Mouse (Mus musculus): Measurements from ENCODE around the gene F11r. TPM values are rescaled to one million over a fixed set of nuclear protein-coding genes. Genes with fewer than 3 reads are reported as not detected.

Gene F11r
- polyA plus RNA-seq, 1 experiment from 2014 or later, result 39.2 TPM

DNA sequence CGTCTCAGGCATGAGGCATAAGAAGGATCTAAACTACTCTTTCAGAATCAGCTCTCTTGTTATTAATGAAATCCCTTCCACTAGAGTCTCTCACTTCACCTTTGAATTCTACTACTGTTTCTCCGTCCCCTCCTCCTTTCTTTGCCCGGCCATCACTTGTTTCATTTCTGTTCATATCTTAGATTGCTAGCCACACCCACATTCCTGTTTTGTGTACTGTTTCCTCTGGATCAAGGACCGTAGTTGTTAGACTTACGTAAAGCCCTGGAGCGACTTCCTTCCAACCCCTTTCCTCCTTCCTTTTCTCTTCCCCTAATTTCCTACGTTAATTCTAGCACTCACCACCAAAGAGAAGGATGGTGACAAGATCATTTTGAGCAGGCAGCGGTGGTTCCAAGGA is 1.7 kb downstream of the F11r start:
- Histone ChIP-seq H3K4me3 (peak overlapping the region; percentile 42), H3K4me2 (peak overlapping the region; percentile 61), H3K9me3 (no peaks in the 10 kb centered on the region), H3K4me1 (peaks cover 16% of the 10 kb centered on the region; the same call in 1 of the 2 replicates), H3K27ac (no peak overlapping the region), H3K36me3 (no peaks in the 10 kb centered on the region), H3K9ac (peak overlapping the region; percentile 56; the same call in 1 of the 2 replicates), H3K27me3 (peaks cover 44% of the 10 kb centered on the region)
- no peak for ATAC-seq (ENCODE audit: insufficient number of reproducible peaks, insufficient read depth, low FRiP score, low TSS enrichment, low read depth)
- 21% methylated on average over 8 of the region's 8 CpGs for WGBS

DNA sequence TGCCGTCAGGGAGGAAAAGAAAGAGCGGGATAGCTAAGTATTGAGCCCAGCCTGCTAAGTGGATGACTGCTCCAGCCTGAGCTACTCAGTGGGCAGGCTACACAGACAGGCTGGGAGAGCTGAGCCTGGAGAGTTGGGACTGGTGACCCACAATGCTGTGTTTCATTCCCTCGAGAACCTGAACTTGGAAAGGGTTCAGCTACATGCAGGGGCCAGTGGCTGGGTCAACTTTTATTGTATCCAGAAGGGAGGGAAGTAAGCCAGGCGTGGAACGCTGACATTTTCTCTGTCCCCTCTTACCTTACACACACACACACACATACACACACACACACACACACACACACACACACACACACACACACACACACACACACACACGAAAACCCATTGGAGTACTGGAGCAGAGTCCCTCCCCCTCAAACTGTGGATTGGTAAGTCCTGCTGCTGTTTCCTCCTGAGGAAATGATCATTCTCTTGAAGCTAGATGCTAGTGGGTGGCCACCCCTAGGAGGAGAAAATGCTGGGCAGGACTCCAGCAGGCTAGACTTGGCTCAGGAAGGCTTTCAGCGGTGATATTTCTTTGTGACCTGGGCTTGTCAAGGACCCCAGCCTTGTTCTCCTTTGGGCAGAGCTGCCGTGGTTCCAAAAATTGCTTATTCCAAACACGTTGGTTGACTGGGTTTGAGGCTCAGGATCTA is 2.8 kb downstream of the F11r start:
- Histone ChIP-seq H3K27ac (peak overlapping the region; percentile 39; the same call in 1 of the 2 replicates), H3K36me3 (no peaks in the 10 kb centered on the region), H3K4me3 (no peak overlapping the region), H3K4me2 (peak overlapping the region; percentile 61), H3K4me1 (peaks cover 16% of the 10 kb centered on the region; the same call in 1 of the 2 replicates), H3K9ac (no peak overlapping the region), H3K9me3 (no peaks in the 10 kb centered on the region), H3K27me3 (peaks cover 44% of the 10 kb centered on the region)
- no peak for ATAC-seq (ENCODE audit: insufficient number of reproducible peaks, insufficient read depth, low FRiP score, low TSS enrichment, low read depth)
- 41% methylated on average over 9 of the region's 9 CpGs for WGBS

DNA sequence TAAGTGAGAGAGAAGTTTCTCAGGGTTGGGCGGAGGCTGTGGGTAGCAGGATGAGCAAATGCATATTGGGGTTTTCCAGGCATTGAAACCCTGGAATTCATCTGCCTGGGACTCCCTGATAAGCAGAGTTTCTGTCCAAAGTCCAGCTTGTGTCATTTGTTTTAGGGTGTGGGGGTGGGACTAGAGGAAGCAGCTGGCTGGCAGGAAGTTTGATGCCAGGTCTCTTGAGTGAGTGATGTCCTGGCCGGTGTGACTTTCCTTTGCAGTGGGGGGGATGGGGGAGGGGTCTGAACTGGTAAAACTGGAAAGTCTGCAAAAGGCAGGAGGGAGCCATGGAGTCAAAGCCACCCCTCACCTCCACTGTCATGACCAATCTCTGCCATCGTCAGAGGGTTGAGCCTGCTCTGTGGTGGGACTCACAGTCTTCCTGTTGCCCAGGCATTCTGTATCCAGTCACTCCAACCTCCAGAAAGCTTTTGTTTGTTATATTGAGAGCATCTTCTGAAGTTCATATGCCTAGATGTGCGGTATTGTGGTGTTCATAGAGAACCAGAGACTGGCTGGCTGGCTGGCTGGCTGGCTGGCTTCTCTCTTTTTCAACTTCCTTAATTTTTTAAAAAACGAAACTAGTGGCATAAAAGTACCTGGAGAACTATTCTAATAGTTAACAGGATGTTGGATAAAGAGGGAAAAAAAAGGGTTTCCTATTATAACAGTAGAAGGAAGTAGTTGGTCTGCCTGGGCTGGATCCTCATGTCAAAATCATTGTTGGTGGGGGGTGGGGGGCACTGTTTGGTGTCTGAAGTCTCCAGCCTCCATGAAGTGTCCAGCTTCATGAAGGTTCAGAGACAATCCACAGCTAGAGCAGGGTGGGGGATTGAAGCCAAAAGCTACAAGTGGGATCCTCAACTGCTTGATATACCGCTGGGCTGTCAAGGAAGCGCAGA is 4.4 kb downstream of the F11r start:
- Histone ChIP-seq H3K9me3 (no peaks in the 10 kb centered on the region), H3K4me3 (no peak overlapping the region), H3K27me3 (peaks cover 38% of the 10 kb centered on the region), H3K4me2 (peak overlapping the region; percentile 7; the same call in 1 of the 2 replicates), H3K36me3 (no peaks in the 10 kb centered on the region), H3K9ac (no peak overlapping the region), H3K27ac (peak overlapping the region; percentile 33; the same call in 1 of the 2 replicates), H3K4me1 (peaks cover 16% of the 10 kb centered on the region; the same call in 1 of the 2 replicates)
- 45% methylated on average over 7 of the region's 7 CpGs for WGBS
- ATAC-seq (ENCODE audit: insufficient number of reproducible peaks, insufficient read depth, low FRiP score, low TSS enrichment, low read depth), result no peak

DNA sequence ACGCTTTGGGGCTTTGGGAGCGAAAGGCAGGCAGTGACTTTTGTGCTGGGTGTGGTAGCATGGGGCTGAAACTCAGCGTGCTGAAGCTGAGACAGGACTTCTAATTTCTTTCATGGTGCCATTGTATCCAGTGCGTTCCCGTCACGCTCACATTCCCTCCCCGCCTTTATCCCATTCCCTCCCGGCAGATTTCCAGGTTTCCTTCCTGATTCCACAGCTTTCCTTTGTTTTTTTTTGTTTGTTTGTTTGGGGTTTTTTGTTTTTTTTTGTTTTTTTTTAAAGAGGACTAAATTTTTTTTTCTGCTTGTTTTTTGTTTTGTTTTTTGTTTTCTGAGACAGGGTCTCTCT is 5.1 kb downstream of the F11r start:
- peaks cover 16% of the 10 kb centered on the region; the same call in 1 of the 2 replicates for H3K4me1 ChIP-seq
- H3K27me3 ChIP-seq, result peaks cover 32% of the 10 kb centered on the region
- WGBS, result 62% methylated on average over 8 of the region's 8 CpGs
- H3K36me3 ChIP-seq, result no peaks in the 10 kb centered on the region
- no peak overlapping the region for H3K4me3 ChIP-seq
- H3K27ac ChIP-seq, result no peak overlapping the region
- no peak for ATAC-seq (ENCODE audit: insufficient number of reproducible peaks, insufficient read depth, low FRiP score, low TSS enrichment, low read depth)
- no peak overlapping the region for H3K9ac ChIP-seq
- no peaks in the 10 kb centered on the region for H3K9me3 ChIP-seq
- no peak overlapping the region for H3K4me2 ChIP-seq

DNA sequence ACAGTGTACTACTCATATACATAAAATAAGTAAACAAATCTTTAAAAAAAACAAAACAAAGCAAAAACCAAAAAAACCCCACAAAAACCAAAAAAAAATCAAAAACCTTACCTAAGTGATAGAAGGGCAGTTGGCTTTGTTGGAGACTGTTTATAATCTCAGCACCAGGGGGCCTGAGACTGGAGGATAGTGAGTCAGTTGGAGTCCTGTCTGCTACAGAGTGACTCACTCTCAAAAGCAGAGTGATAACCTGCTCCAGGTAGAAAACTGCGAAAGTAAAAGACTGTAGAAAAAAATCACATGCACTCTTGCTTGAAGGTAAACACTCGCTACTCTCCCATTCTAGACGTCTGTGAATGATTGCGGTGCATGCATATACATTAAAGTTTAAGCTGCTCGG is 7.7 kb downstream of the F11r start:
- Histone ChIP-seq H3K4me2 (no peak overlapping the region), H3K9me3 (no peaks in the 10 kb centered on the region), H3K27ac (no peak overlapping the region), H3K36me3 (no peaks in the 10 kb centered on the region), H3K9ac (no peak overlapping the region), H3K4me1 (0 out of 2 replicates have a peak, but pooled peaks cover 4% of the 10 kb centered on the region), H3K27me3 (peaks cover 5% of the 10 kb centered on the region; the same call in 1 of the 2 replicates), H3K4me3 (no peak overlapping the region)
- no peak for ATAC-seq (ENCODE audit: insufficient number of reproducible peaks, insufficient read depth, low FRiP score, low TSS enrichment, low read depth)
- WGBS, result 80% methylated on average over 5 of the region's 5 CpGs

DNA sequence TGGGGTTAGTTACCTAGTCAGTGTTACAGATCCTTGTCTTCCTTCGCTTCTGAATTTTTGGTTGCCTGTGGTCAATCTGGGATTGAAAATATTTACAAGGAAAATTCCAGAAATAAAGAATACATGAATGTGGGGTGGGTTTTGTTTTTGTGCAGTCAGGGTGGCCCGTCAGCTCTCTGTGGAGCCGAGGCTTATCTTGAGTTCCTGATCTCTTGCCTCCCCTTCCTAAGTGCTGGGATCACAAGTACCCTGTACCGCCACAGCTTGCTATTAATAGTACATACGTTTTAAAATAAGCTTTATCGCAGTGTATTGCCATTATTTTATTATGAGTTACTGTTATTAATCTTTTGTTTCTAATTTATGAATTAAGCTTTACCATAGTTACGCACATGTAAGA is 9.5 kb downstream of the F11r start:
- WGBS, result 62% methylated on average over 7 of the region's 7 CpGs

DNA sequence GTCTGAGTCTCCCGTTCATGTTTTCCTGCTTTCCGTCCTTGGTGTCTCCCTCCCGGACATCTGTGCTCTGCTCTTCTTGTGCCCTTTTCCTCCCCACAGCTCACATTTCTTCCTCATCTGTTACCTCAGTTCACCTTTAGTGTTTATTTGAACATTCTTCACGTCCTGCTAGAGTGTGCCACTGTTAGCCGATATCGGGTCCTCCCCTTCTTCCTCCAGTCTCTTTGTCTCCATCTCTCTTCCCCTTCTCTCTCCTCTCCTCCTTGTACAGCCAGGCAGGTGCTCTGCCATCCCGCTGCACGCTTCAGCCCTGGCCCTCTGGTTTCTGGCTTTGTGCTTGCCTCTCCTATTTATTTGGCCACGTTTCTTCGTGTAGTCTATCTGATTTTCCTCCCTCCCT is 10.4 kb downstream of the F11r start:
- no peaks in the 10 kb centered on the region for H3K4me1 ChIP-seq
- WGBS, result 67% methylated on average over 10 of the region's 10 CpGs
- H3K9ac ChIP-seq, result no peak overlapping the region
- H3K4me3 ChIP-seq, result no peak overlapping the region
- no peaks in the 10 kb centered on the region for H3K9me3 ChIP-seq
- H3K27ac ChIP-seq, result no peak overlapping the region
- no peaks in the 10 kb centered on the region for H3K36me3 ChIP-seq
- ATAC-seq (ENCODE audit: insufficient number of reproducible peaks, insufficient read depth, low FRiP score, low TSS enrichment, low read depth), result no peak
- H3K4me2 ChIP-seq, result no peak overlapping the region
- H3K27me3 ChIP-seq, result no peaks in the 10 kb centered on the region

More for the DNA sequence above, 9.5 kb downstream of the F11r start:
- Histone ChIP-seq H3K9ac (no peak overlapping the region), H3K4me2 (no peak overlapping the region), H3K36me3 (no peaks in the 10 kb centered on the region), H3K27me3 (no peaks in the 10 kb centered on the region), H3K4me1 (no peaks in the 10 kb centered on the region), H3K27ac (no peak overlapping the region), H3K4me3 (no peak overlapping the region), H3K9me3 (no peaks in the 10 kb centered on the region)
- ATAC-seq (ENCODE audit: insufficient number of reproducible peaks, insufficient read depth, low FRiP score, low TSS enrichment, low read depth), result no peak

DNA sequence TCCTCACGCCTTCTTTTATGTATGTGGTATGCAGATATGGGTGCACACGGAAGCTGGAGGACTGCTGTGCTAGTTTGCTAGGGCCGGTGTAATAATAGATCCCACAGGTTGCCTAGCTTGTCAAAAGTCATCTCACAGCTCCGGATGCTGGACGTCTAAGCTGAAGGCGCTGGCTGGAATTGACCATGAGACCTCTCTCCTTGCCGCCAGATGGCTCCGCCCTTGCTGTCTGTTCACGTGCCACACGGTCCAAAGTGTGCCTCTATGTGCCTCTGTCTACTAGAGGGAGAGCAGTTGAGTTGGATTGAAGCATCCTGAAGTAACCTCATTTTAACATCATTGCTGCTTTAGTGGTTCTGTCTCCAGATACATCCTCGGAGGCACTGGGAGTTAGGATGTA is 12.7 kb downstream of the F11r start:
- no peak for ATAC-seq (ENCODE audit: insufficient number of reproducible peaks, insufficient read depth, low FRiP score, low TSS enrichment, low read depth)
- WGBS, result 83% methylated on average over 11 of the region's 11 CpGs
- no peaks in the 10 kb centered on the region for H3K27me3 ChIP-seq
- H3K36me3 ChIP-seq, result no peaks in the 10 kb centered on the region
- H3K4me3 ChIP-seq, result no peak overlapping the region
- H3K27ac ChIP-seq, result no peak overlapping the region
- no peaks in the 10 kb centered on the region for H3K9me3 ChIP-seq
- H3K9ac ChIP-seq, result no peak overlapping the region
- no peaks in the 10 kb centered on the region for H3K4me1 ChIP-seq
- no peak overlapping the region for H3K4me2 ChIP-seq

DNA sequence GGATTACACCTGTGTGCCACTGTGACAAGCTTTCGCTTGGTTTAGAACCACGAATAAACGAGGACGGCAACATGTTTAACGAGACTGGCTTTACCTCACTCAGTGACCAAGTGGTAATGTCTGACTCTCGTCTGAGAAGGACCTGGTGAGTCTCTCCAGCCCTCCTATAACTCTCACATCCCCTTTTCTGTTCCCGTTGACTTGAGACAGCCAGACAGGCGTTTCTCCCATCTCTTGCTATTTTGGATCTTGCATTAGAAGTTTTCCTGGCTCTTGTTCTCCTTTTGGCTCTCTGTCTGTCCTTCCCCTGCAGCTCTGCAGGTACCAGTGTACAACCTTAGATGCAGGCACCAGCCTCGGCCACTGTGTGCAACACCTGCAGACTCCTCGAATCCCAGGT is 13.7 kb downstream of the F11r start:
- Histone ChIP-seq H3K36me3 (no peaks in the 10 kb centered on the region), H3K9me3 (no peaks in the 10 kb centered on the region), H3K27me3 (no peaks in the 10 kb centered on the region), H3K27ac (no peak overlapping the region), H3K4me2 (no peak overlapping the region), H3K4me1 (no peaks in the 10 kb centered on the region), H3K9ac (no peak overlapping the region), H3K4me3 (no peak overlapping the region)
- 90% methylated on average over 10 of the region's 10 CpGs for WGBS
- ATAC-seq (ENCODE audit: insufficient number of reproducible peaks, insufficient read depth, low FRiP score, low TSS enrichment, low read depth), result no peak

DNA sequence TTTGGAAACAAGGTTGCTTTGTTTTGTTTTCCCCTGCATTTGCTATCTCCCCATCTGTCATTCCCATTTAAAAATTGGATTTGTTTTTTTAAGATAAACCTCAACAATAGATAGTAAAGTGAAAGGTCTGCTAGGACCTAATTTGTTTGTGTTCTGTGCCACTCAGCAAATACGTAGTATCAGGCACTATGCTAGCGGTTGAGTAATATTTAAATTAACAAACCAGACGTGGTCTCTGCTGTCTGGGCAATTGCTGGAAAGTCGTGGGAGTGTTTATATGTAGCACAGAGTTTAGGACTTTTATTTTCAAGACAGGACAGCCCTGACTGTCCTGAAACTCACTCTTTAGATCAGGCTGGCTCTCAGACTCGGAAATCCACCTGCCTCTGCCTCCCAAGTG is 15.2 kb downstream of the F11r start:
- Histone ChIP-seq H3K4me3 (no peak overlapping the region), H3K27ac (no peak overlapping the region), H3K36me3 (no peaks in the 10 kb centered on the region), H3K9me3 (no peaks in the 10 kb centered on the region), H3K4me1 (no peaks in the 10 kb centered on the region), H3K9ac (no peak overlapping the region), H3K4me2 (no peak overlapping the region), H3K27me3 (no peaks in the 10 kb centered on the region)
- 69% methylated on average over 5 of the region's 5 CpGs for WGBS
- ATAC-seq (ENCODE audit: insufficient number of reproducible peaks, insufficient read depth, low FRiP score, low TSS enrichment, low read depth), result no peak

DNA sequence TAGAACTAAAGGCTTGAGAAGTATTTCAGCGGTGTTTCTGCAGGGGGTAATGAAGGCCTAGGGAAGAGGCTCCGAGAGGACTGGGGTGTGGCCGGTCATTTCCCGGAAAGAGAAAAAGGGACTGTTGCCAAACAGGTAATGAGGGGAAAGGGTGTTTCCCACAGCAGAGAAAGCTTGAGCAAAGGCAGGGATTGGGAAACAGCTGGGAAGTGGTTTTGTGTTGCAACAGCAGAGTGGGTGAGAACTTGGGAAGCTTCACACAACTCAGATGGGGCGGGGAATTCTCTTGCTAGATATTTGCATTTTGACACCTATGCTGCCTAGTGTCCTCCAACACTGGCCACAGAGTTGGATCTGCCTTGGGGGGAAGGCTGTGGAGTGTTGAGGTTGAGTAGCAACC is 15.6 kb downstream of the F11r start:
- H3K9me3 ChIP-seq, result no peaks in the 10 kb centered on the region
- H3K4me3 ChIP-seq, result no peak overlapping the region
- no peak overlapping the region for H3K4me2 ChIP-seq
- no peak for ATAC-seq (ENCODE audit: insufficient number of reproducible peaks, insufficient read depth, low FRiP score, low TSS enrichment, low read depth)
- H3K27ac ChIP-seq, result no peak overlapping the region
- no peaks in the 10 kb centered on the region for H3K27me3 ChIP-seq
- WGBS, result 87% methylated on average over 5 of the region's 5 CpGs
- H3K4me1 ChIP-seq, result no peaks in the 10 kb centered on the region
- no peaks in the 10 kb centered on the region for H3K36me3 ChIP-seq
- H3K9ac ChIP-seq, result no peak overlapping the region

DNA sequence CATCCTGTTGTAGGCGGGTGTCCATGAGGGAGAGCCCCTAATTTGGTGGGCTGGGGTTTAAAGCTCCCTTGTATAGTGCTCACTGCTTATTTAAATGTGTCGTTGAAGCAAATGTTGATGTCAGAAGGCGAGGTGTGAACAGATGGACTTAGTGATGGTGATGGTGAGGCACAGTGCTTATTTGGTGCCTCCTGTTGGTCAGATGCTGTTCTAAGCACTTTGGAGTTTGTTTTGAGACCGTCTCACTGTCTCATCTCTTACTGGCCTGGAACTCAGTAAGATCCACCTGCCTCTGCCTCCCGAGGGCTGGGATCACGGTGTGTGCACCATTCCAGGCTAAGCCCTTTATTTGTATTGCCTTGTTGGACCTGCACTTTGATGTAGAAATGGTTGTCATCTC is 17.6 kb downstream of the F11r start:
- WGBS, result 87% methylated on average over 6 of the region's 6 CpGs
- H3K36me3 ChIP-seq, result no peaks in the 10 kb centered on the region
- H3K27ac ChIP-seq, result no peak overlapping the region
- H3K9me3 ChIP-seq, result no peaks in the 10 kb centered on the region
- no peak overlapping the region for H3K4me3 ChIP-seq
- peaks cover 5% of the 10 kb centered on the region for H3K4me1 ChIP-seq
- no peaks in the 10 kb centered on the region for H3K27me3 ChIP-seq
- no peak for ATAC-seq (ENCODE audit: insufficient number of reproducible peaks, insufficient read depth, low FRiP score, low TSS enrichment, low read depth)
- H3K4me2 ChIP-seq, result no peak overlapping the region
- no peak overlapping the region for H3K9ac ChIP-seq
